Mouse (Mus musculus) 3134 (cell line): ENCODE data around the gene Fbxo41.

Experiments
- DNase-seq: peaks from one replicate; pipeline ENCODE4 v3.0.0-alpha.2; 2011; ENCODE audit warnings: low spot score; ENCODE audit not compliant: insufficient read length; ENCODE audit errors: extremely low read depth

Fbxo41 gene

GRCm38 (mm10) chr6:85502911-85503250 lies at the start of gene Fbxo41:
Gene Fbxo41, minus strand, starts transcription at chr6:85502994.
- no peak for DNase-seq

DNA sequence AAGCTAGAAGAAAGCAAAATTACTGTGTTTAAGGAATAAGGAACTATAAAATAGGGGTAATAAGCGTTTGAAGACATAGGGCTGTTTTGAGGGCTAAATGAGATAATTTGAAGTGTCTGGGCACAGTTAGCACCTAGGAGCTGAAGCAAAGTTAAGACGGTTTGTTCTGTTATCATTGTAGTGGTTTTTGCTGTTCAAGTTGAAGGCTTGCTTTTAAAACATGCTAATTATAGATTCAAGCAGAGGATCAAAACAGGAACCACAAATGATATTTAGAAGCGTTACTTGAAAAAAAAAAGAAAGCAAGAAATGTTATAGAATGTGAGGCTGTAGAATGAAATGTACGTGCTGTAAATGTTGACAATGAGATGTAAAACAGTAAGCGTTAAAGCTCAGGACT lies 44.8 kb upstream of the Fbxo41 start:
- DNase-seq, result no peak

DNA sequence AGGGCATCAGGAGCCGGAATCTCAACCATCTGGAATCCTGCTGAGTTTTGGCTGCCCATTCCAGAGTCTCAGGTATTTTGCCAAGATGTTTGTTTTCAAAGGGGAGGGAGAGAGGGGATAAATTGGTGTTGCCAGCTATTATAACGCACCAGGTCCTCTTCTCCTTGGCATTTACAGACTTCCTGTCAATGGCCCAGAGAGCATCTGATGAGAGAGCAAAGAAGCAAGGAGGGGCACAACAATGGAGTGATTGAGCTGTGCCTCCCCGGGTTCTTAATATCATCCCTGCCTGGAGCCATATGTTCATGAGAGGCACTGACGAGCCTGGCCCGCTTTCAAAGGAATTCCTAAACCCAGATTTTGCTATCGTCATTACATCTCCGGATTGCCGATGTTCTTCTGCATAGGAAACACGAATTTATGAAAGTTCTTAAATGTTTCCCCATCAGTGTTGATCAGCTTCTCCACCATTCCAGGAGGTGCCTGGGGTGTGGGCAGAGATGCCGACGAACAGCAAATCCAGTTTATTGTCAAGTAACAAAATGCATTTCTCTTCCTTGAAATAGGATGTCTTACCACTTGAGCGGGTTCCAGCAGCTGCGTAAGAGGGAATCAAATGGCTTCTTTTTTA lies 41.6 kb upstream of the Fbxo41 start:
- no peak for DNase-seq

DNA sequence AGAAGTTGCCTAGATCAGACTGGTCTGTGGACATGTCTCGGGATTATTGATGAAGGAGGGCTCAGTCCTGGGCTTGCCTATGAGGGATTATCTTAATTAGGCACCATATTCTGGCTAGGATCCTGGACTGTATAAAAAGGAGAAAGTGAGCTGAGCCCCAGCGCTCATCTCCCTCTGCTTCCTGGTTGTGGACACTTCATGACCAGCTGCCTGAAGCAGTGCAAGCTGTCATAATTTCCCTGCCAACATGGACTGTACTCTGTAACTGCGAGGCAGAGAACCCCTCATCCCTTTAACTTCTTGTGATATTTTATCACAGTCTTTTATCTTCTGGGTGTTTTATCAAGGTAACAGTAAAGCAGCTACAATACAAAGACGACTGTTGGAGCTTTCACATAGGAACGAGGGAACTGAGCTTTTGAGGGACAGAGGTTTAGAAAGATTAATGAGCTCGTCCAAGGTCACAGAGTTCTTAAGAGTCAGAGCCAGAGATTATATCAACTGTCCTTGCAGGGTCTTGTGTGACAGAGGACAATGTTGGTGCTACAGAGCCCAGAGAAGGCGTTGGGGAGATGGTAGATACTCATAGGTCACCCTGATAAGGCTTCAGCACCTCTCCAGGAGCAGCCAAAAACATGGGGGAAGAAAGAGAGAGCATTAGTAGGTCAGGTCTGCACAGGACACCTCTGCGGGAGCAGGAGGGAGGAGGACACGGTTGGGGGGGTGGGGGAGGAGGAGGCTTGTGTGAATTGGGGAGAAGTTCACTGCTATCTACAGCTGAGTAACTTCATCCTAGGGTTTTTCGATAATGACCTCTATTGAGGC lies 40.8 kb upstream of the Fbxo41 start:
- no peak for DNase-seq

- DNase-seq, result no peak
Observed at GRCm38 (mm10) chr6:85522825-85523224, 20.0 kb upstream of the Fbxo41 start.

GRCm38 (mm10) chr6:85522026-85522425 lies 19.2 kb upstream of the Fbxo41 start:
- DNase-seq, result no peak

- no peak for DNase-seq
Observed at GRCm38 (mm10) chr6:85518091-85518693, 15.4 kb upstream of the Fbxo41 start.

DNA sequence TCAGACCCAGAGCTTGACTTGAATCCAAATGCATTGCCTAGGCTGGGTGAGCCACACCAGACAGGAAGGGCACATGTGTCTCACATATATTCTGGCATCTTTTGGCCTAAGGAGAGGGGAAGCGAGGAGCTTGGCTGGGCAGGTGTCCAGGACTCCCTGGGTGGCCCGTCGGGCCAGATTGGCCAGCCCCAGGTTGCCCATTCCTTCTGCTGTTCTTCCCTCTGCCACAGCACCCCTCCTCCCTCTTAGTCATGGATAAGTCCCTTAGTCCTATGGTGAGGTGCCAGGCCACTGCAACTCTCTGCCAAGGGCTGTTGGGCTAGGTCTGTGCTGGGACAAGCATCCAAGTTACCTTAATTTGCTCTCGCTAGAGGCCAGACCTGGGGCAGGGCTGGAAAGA lies 13.1 kb upstream of the Fbxo41 start:
- peak; percentile 77 for DNase-seq

DNA sequence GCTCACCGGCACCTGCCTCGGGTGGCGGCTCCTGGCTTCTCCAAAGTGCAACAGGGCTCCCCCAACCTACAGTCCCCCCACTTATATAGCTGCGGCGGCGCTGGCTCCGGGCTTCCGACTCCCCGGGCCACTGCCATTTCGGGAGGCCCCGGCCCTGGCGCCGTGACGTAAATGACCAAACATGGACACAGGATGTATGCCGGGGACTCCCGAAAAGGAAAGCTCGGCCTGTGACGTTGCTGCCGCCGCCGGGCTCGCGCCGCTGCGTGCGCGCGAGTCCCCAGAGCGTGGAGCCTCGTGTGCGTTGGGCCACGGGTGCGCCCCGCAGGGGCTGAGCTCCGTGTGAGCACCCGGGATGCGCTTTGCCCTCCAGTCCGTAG lies 10.7 kb upstream of the Fbxo41 start, which contains the start of gene Egr4:
Gene Egr4, minus strand, starts transcription at position 59 of the 380 bp plus-strand sequence.
- DNase-seq, result no peak

DNA sequence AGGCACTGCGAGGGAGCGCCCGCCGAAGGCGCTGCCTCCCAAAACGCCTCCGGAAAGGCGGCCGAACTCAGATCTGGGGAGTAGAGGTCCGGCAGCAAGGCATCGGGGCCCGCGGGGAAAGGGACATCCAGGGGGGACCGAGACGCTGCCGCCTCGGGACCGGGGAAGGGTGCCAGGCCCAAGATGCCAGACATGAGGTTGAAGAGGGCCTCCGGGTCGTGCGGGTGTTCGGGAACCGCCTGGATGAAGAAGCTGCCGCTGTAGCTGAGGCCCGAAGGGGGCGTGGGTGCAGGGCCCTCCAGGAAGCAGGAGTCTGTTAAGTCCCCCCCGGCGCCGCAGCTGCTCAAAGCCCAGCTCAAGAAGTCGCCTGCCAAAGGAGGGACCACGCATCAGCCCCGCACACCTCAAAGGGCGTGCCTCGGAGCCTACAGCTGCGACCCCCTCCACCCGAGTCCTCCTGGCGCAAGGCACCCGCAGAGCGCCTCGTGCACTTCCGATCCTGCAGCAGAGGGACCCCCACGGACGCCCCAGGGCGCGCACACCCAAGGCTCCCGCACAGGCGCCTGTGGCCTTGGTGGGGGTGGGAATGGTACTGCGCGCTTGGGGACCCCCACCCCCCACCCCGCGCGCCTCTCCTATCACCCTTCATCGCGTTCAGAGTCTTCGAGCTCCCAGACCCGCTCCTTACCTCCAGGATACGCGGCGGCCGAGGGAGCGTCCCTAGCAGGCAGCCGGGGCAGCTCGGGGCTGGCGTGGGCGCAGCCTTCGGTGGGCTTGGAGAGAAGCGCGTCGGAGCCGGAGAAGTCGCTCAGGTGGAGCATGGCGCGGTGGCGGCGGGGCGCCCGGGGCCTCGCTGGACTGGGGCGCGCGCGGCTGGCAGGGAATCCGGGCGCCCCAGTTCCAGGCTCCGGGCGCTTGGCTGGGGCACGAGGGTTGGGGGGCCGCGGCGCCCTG lies 10.1 kb upstream of the Fbxo41 start:
- no peak for DNase-seq

- DNase-seq, result no peak
Observed at GRCm38 (mm10) chr6:85512056-85512440, 9.3 kb upstream of the Fbxo41 start.

DNA sequence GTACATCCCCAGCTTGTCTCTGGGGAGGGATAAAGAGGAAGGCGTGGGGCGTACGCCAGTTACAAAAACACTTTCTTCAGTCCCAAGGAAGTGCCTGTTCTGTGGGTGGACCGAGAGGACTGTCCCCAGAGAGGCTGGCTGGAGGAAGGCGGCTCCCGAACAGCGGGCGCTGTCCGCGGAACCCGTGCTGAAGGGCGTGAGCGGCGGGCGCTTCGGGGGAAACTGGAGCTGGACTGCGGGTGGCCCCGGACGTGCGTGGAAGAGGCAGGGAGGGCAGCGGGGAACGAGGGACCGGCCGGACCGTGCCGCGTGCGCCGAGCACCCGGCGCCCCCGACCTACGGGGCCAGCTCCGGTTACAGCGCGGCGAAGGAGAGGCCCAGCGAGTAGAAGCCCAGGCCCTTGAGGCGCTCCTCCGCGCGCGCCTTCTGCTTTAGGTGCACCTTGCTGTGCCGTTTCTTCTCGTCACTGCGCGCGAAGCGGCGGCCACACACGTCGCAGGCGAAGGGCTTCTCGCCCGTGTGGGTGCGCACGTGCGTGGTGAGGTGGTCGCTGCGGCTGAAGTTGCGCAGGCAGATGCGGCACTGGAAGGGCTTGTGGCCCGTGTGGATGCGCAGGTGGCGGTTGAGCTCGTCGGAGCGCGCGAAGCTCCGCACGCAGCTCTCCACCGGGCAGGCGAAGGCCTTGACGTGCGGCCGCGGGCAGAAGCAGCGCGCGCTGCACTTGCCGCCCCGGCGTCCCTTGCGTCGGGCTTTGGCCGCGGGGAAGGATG lies 8.7 kb upstream of the Fbxo41 start:
- DNase-seq, result no peak

DNA sequence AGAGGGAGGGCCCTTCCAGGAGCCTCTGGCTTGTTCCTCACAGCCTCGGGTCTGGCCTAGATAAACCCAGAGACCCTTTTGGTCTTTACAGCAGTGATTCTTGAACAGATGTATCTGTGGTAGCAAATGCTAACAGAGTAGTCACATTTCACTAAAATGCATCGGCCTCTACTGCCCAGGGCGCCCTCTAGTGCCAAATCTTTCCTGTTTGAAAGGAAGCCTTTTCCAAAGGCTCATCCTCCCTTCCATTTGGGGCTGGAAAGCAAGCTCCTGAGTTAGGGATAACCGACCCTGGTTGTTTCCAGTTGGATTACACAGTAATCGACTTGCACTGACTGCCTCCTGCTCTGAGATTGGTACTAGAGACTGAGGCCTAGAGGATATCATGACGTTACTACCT lies 7.7 kb upstream of the Fbxo41 start:
- DNase-seq, result no peak

GRCm38 (mm10) chr6:85508602-85509001 lies 5.8 kb upstream of the Fbxo41 start:
- no peak for DNase-seq

GRCm38 (mm10) chr6:85504908-85505307 lies 2.1 kb upstream of the Fbxo41 start:
- no peak for DNase-seq

DNA sequence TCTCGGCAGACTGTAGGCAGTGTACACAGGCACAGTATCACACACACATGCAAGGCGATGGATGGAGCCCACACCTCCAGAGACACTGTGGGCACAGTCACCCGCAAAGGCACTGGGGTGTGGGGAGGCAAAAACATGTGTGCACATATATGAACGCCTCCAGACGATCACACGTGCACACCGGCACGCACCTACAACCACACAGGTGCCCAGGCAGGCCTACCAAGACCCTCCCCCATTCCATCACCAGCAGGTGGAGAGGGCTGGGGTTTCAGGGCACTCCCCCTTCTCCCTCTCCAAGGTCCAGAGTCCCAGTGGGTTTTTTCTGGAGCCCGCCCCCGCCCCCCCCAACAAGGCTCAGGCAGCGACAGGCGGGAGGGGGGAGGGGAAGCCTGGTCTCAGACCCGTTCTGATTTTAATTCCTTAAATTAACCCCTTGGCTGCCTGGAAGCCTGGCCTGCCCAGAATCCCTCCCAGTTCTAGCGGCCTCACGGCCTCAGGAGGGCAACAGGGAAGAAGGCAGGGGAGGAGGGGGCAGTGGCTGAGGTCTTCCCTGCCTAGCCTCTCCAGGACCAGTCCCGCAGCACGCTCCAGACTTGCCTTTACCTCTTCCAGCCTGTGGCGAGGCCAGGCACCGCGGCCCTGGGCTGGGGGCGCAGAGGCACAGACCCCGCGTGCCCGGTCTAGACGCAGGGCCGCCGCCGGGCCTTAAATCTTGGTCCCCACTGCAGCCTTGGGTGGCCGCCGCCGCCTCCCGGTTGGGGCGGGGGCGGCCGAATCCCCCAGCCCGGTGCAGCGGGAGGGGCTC lies 487 bp downstream of the Fbxo41 start:
- DNase-seq, result no peak

DNA sequence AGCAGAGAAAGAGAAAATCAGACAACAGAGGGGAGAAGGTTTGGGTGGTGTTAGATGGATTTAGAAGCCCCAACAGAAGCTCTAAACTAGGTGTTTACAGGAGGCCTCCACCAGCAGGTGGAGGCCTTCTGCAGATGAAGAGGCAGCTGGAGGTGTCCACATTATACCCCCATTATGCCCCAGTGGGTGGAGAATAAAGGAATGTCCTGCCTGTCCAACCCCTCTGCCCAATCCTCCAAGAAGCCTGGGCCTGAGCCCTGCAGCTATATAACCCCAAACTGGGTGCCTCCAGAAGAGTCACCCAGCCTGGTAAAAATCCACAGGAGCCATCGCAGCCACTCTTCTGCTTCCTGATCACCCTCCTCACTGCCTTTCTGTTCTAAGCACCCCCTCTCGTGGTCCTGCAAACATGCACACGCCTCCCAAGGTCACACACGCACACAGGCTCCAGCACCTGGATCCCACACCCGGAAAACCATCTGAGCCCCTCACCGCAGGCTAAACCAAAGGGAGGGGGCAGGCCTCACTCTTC lies 1.2 kb downstream of the Fbxo41 start:
- DNase-seq, result no peak

DNA sequence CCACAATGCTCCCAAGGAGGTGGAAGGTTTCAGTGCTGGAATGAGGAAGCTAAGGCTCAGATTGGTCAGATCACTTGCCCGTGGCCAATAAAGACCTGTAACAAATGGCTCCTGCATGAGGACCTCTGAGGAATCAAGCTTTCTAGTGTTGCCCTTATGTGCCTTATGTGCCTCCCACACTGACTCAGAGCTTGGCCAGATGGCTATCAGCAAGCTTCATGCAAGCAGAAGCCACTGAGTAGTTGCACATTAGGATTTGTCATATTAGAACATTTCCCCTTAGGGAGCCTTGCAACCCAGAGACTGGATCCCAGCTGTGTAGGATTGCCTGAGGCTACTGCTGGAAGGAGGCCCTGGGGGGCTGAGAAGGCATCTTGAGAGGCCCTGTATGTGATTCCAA lies 2.4 kb downstream of the Fbxo41 start:
- DNase-seq, result no peak

DNA sequence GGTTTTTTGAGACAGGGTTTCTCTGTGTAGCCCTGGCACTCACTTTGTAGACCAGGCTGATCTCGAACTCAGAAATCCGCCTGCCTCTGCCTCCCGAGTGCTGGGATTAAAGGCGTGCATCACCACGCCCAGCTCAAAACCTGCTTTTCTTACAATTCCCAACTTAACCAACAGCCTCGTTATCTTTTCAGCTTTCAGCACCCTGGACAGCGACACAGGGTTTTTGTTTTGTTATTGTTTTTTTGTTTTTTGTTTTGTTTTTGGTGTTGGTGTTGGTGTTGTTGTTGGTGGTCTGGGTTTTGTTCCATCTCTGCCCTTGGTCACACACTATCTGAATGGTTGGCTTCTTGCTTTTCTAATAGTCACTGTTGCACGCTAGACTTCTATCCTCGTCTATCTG lies 4.6 kb downstream of the Fbxo41 start:
- DNase-seq, result no peak
